Mouse (Mus musculus) embryo, embryonic 10 days (tissue): ENCODE measurements at regions not wholly inside any gene's neighbourhood (a gene's known extent, or its start where the extent isn't known, plus 50 kb on each side); places are given as distances from the start of the nearest gene placed in this dataset.
A peak's percentile ranks its signal among the peaks of the same experiment; 100 is the strongest.

ENCODE experiments used
- DNase-seq: peaks from one replicate; pipeline ENCODE4 v3.0.0-alpha.2; 2015; ENCODE audit warnings: low spot score

DNA sequence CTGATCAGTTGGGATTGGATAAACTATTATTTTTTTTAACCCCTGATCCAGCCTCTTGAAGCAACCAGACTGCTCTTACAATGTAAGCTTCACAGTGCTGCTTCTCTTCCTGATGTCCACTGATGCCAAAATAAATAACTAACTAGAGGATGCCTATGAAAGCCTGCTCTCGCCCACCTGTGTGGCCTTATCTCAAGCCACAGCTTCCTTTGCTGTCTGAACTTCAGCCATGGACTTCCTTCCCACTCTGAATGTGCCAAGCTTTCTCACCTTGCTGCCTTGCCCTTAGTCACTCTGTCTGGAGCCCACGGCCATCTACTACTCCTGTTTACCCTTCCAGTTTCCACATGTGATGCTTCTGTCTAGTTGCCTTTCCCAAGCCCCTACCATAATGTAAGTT lies 559.6 kb downstream of the Dhx35 start:
- DNase-seq, result no peak

DNA sequence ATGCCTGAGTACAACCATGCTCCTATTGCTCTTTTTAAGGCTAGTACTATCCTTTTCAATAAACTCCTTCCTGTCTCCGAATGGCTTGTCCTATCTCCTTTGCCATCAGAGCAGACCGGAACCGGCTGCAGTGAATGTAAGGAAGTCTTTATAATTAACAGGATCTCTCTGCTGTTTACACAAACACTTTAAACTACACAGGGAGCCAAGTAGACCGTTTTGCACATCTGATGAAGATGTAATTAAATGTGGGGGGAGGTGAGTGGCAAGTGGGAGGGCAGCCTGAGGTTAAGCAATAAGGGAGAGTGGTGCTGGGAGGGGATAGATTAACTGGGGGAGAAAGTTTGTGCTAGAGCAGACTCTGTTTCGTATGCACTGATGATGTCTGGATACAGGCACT lies 561.9 kb downstream of the Dhx35 start:
- DNase-seq, result no peak

DNA sequence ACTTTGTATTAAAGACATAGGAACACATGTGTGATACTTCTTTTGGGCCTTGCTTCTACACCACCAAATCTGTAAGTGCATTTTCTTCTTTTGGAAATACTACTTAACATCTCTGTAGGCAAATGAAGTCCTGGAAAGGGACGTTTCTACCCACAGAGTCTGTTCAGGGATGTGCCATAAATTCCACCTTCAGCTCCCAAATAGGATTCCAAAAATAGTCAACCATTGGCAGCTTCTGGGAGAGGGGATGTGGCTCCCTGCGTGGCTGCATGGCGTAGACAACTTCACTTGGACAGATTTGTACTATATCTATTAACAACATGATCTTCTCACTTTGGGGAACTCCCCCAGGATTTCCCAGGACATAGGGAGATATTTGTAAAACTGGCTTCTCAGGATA lies 566.8 kb downstream of the Dhx35 start:
- DNase-seq, result no peak

DNA sequence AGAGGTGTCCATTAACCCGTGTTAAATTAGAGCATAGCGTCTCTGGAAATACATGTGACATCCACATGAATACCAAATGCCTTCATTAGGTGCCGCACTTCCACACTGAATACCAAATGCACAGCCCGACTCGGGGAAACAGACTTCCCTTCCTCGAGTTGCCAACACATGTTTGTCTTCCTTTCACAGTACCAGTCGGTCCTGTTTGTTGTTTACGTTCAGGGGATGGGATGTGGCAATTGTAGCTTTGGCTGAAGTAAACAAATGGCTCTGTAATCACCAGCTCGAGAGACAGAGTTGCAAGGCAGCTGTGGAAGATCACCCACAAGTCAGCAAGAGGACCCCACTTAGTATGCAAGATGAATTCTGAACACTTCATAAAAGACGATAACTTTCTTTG lies 598.3 kb downstream of the Dhx35 start:
- DNase-seq, result no peak

DNA sequence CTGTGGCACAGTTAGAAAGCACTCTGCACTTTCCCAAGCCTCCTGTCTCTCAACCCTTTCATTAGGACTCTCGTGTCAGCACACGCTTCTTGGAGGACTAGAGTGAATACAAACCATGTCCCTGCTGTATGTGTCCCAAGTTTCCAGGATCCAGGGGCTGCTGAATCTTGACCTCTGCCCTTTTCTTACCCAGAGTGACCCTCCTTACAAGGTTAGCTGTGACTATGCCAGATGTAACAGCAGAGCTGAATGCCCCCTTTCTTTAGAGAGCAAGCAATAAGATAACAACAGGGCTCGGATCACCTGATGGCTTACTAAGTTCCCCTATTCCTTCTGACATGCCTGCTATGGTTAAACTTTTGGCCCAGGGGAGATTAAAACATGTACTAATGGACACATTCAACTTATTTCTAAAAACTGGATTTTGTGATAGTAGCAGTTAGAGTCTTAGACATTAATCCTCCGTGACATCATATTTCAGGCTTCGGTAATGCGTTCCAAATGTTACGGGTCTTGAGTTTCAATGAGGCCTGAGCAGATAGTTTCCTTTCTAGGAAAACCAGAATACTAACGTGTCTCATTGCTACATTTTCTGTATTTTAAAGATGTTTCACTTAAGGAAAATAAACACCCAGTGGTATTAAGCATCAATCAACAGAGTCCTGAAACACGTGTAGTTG lies 607.0 kb downstream of the Dhx35 start:
- peak; percentile 65 for DNase-seq

DNA sequence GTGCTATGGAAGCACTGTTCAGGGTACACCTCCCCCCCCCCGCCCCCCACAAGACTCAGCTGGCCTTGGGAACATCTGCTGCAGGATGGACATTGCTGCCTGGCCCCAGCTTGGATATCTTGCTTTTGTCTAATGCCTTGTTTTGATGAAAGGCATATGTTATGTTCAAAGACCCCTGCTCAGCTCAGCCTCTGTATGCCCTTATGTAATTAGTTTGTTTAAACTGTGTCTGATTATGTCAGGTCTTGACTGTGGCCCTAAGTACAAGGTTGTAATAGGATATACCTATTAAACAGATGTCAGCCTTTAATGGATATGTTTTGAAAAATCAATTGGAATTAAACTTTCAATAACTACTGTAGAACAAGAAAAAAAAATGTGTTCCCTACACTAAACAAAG lies 610.3 kb downstream of the Dhx35 start:
- DNase-seq, result peak; percentile 31

DNA sequence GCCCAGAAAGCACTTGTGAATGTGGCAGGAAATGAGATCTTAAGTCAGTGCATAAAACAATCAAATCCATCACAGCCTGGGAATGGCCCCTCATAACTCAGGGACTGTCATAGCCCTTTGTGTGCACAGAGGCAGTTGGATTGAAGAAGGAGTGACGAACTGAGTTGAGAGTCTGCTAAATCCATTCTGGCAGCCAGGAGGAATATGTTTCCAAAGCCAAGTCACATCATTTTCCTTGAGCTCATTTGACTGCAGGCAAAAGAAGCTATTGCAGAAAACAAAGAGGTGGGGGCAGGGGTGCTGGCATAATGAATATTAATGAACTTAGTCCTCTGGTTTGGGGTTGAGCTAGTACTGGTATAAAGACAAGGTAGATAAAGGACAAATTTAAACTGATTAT lies 620.0 kb downstream of the Dhx35 start:
- DNase-seq, result peak; percentile 38

DNA sequence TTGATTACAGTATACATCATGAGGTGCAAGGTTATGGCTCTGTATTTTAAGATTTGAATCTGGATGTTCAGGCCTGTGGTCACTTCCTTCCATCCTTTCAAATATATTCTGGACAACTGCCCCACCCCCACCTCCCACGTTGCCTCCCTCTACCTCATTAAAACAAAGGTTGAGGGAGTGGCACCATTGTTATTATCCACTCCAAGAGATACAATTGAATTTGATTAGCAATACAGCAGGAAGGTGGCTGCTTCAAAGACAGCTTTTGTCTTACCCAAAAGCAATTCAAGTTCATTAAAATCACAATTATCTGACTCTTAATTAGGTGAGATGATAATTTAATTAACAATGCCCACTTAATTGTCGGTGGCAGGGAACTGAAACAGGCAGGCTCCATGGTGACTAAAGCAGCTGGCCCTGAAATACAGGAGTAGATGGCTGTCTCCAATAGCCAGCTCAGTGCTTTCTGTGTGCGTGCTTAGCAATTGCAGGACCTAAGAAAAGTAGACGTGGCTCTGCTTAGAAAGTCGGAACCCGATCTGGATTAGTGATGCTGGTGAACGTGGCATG lies 623.8 kb downstream of the Dhx35 start:
- DNase-seq, result no peak

DNA sequence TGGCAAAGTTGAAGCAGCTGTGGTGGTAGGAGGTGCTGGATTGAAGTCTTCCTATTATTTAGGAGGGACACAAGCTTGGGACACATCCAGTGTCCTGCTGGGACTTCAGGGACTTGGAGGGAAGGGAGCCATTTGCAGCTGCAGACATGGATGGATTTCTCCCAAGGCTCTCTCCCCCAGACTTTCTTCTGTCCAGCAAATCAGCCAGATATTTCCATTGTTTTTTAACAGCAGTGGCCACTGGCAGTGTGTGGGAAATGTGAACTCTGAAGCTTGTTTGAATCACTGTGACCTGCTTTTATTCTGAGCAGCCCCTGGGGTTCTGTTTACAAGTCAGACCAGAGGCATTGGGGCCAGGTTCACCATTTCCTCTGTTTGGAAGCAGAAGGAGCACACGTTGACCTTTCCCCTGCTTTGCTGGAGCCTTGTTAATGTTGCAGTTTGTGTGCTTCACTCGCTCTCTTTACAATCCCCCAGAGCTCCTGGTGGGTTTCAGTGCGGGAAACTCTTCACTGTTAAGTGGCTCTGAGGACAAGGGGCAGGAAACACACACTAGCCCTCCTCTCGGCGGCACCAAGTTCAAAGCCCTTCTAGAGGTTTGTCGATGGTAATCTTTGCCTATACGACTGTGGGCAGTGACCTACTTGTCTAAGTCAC lies 627.8 kb downstream of the Dhx35 start:
- DNase-seq, result peak; percentile 58

DNA sequence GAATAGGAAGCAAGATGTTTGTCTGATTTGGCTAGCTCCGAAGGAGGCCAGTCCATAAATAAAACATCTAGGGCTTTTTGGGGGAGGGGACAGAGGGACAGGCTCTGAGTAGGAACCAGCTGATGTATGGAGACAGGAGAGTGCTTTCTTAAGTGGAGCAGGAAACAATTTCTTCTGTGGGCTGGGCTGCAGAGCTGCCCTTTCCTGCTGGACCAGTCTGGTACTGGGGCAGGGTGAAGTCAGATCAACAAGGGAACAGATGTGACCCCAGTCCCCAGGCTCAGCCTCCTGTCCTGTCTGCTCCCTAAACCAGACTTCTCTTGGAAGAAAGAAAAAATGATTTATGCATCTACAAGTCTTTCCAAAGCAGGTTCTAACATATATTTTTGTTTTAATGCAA lies 633.6 kb downstream of the Dhx35 start:
- DNase-seq, result peak; percentile 32

DNA sequence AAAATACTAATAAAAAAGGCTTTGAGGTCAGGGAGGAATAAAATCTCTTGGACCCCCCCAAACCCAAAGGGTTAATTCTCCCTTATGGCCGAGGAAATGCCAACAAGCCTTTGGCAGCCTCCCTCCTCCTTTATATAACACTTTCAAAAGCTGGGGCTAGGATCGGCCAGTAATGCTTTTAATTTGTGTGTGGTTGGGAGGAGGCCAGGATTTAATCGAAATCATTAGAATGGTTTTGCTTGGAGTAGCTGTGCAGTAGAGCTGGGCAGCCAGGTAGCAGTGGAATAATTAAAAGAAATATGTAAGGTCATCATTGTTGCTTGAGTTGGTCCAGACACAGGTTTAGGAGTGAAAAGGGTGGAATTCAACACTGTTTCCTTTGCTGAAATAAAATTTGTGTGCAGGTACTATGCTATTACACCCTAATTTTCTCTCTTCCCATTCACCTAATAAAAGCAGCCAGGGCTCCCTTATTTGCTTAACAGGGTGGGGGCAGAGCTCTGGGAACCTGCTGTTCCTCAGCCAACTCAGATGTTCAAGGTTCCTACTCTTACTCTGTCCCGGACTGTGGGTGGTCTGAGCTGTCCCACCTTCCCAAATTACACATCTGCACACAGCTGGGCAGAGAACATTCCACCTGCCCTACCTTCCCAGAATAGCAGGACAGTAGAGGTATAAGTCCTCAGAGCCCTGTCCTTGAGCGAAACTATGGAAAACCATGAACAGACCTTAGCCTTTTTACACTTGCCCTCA lies 636.1 kb downstream of the Dhx35 start:
- no peak for DNase-seq

DNA sequence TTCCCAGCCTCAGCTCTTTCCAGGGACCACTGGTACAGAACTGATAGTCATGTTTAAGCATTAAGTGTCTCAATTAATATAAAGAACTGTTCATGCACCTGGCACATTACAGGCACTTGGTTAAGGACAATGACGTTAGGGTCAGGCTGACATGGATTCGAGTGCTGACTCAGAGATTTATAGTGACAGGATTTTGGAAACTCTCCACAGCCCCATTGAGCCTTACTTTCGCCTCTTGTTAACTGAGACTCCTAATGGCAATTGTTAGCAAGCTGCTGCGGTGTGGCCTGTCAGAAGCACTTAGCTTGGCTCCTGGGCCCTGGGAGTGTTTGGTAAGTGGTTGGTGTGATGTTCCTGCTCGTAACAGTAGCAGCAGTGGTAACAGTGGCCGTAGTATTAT lies 644.4 kb downstream of the Dhx35 start:
- DNase-seq, result no peak

DNA sequence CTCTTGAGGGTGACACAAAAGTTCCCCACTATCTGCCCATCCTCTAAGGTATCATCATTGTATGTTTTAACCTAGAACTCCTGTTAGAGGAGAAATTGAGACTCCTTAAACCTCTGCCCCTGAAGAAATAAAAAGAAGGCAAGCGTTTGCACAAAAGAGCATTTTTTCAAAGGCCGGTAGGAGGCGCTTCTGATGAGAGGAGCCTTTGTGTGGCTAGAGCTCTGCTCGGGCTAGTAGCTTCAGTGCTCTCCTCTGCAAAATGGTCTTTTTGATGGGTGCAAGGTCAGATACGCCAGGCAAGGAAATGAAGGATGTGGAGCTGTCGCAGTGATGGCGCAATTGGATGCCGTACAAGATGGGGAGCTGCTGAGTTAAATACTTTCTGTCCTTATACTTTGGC lies 649.0 kb downstream of the Dhx35 start:
- DNase-seq, result peak; percentile 72

DNA sequence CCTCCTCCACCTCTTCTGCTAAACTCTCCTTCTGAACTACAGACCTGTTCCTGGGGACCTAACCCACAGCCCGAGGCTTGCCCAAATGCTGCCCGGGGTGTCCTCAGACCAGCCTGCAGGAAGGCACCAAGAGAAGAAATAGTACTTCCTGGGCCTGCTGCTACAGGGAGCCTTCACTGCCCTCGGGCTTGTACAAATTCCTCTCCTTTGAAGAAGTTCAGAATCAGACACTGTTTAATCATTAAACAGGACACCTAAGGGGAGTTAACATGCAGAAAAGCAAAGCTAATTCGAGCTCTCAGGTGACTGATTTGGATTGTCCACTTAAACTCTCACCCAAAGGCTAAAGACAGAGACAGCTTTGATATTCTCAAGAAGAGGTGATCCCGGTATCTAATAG lies 651.8 kb downstream of the Dhx35 start:
- no peak for DNase-seq

DNA sequence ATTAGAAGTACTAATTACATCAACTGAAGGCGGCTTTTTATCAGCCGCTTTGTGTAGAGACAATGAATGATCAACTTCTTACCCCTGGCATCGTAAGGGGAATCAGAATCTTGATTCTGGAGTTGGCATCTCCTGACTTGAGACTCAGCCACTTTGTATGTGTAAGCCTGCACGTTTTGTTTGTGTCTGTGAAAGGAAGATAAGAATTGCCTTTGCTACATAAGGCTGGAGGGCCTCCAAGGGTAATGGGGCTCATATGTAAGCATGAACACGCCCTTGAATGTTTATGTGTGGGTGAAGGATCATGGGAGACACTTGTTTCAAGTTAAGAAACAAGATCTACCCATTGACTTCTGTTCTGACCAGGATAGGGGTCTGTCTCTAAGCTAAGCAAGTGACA lies 652.3 kb downstream of the Dhx35 start:
- no peak for DNase-seq

DNA sequence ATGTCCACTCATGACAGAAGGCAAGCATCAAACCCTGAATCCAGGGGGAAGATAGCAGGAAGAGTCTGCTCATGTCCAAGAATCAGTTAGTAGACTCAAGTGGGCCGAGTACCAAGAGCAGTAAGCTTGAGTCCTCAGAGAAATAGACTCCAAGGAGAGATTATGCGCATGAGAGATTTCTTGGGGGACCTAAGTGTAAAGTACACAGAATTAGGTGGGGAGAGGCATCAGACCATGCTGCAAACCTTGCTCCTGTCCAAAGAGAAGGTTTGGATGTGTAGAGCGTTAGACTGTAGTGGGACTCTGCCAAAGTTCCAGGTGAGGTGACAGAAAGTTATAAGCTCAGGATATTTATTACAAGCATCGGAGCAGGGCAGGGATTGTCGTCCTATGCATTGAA lies 654.4 kb downstream of the Dhx35 start:
- no peak for DNase-seq

DNA sequence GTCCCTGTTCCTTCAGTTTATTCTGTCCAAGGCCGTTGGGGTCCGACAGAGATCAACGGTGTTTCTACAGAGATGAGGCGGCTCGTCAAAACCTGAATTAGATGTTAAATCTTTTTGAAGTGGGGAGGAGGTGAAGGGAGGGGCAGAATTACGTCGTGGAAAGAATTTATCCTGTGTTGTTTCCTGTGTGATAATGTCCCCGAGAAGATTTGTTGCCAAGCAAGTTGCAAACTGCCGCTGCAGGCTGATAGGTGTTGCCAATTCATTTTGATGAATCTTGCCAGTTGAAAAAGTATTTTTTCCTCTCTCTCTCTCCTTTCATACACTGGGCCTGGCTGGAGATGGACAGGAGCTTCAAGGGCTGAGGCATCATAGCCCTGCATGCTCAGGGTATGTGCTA lies 656.8 kb downstream of the Dhx35 start:
- DNase-seq, result no peak

DNA sequence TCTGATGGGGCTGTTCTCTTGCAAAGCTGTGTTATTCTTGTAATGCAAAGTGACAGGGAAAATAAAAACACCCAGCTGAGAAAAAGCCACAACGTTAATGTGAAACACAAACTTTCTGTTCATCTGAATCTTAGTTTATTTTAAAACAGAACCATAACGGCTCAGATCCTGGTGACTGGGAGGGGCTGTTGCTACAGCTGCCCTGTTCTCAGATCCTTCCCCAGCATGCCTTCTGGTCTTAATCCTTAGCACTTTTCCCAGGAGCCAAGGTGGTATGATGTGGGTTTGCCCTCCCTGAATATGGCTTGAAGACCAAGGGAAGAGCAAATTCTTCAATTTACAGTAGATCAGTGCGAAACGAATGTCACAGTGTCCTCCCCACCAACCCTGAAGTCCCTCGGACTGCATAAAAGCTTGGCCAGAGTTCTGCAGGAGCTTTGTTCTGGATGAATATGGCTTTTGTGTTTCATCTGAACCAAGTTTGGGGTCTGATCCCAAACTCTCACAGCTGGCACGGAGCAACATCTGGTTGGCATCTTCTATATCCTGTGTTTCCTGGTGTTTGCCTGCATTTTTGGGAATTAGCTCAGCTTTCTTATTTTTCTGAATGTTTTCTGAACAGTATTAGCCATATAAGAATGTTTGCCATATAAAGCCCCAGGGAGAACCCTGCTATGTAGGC lies 686.9 kb downstream of the Dhx35 start:
- no peak for DNase-seq

DNA sequence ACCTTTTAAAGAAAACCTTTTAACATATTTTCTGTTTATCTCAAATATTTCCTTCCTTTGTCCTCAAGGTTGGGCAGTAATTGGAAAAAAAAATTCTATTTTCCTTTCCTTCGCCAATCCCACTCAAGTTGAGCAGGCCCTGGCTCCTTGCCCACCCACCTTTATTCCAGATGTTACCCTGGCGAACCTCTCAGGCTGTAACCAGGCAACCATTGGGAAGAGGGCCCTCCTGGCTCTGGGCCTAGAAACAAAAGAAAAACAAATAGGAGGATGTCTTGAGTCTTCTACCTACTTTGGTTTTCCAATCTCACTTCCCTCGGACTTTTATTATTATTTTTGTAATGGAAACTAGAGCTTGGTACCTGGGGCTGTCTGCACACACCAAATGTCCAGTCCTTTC lies 696.5 kb downstream of the Dhx35 start:
- no peak for DNase-seq

DNA sequence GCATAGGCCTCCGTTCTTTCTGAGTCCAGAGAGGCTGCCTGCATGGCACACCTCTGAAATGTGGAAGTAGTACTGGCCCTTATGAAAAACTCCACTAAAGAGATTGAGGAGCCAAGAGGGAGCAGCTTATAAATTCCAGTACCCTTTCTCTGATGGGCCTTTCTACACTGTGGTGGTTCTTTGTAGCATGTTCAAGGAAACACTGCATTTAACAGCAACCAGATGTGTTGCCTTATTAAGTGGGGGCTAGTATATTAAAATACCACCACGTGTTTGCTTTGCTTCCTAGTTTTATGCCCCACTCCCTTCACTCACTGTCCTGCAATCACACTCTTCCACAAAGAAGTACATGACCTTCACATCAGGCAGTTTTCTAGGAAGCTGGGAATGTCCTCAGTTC lies 704.1 kb downstream of the Dhx35 start:
- peak; percentile 4 for DNase-seq

DNA sequence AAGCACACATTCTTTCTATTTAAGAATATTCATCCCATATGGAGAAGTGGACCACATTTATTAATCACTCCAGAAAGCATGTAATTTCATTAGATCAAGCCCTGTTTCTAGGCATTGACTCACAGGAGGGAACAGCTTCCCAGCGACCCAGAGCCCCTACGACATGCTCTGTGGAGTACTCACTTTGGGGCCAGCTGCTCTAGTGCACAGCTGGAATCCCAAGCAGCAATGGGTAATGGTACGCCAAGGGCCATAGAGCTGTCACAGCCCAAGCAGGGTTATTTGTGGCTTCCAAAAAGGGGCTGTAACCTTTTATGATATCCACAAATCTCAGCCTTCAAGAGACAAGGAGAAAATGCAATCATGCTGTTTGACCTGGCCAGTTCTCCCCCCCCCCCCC lies 706.4 kb downstream of the Dhx35 start:
- DNase-seq, result peak; percentile 49

DNA sequence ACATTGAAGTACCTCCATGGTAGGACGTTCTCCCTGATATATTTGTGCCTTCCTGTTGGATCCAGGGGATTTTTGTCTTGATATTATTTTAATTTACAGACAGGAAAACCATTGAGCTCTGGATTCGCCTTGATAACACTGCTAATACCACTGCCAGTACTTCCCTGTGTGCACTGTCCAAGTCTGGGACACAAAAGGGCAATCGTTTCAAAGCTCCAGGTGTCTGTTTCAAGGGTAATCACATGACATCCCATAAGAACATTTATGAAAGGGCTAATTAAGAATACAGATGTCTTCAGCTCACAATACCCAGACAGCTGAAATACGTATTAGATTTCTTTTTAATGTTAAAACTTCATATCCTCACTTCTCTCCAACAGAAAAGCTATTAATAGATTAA lies 724.5 kb downstream of the Dhx35 start:
- DNase-seq, result no peak

DNA sequence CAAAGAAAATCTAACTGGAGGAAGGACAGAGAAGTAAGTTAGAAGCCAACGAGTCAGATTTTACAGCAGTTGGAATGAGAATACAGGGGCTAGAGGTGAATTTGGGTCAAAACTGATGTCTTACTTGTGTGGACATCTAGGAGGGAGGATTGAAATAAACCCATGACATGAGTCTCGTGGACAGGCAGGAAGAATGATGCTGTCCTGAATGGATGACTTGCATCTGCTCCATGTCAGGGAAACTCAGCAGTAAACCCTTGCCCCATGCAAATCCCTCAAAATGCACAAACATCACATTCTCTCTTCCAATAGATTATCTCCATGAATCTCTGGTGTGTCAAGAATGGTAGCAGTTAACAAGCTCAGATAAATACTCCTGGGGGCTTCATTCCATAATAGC lies 729.1 kb downstream of the Dhx35 start:
- no peak for DNase-seq
